Mouse (Mus musculus) thymus, postnatal 0 days (tissue): ENCODE data around the gene Glt1d1. TPM values are rescaled to one million over a fixed set of nuclear protein-coding genes. Genes with fewer than 3 reads are reported as not detected.

Experiments
- DNase-seq: peaks from one replicate; pipeline ENCODE4 v3.0.0-alpha.2; 2015; ENCODE audit warnings: low spot score
- polyA plus RNA-seq: library from polyadenylated mRNA; unstranded; fragments of >200 nt; fragmentation: Nextera tagmentation; extraction: Ambion mirVana; gene quantifications from 2 replicates; pipeline ENCODE4 v1.2.1, GENCODE M21; 2015

The Glt1d1 gene
- polyA plus RNA-seq, 1 experiment from 2014 or later: 0.14 TPM

DNA sequence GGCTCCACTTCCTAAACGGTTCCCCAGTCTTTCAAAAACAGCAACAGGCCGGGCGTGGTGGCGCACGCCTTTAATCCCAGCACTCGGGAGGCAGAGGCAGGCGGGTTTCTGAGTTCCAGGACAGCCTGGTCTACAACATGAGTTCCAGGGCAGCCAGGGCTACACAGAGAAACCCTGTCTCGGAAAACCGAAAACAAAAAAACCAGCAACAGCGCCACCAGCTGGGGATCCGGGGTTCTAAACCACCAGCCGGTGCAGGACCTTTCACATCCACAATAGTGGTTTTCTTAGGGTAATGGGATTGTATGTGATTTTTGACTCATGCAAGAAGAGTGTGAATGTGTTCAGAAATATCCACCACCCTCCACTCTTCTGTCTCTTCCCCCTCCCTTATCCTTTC, 4.8 kb upstream of the Glt1d1 start:
- no peak for DNase-seq

DNA sequence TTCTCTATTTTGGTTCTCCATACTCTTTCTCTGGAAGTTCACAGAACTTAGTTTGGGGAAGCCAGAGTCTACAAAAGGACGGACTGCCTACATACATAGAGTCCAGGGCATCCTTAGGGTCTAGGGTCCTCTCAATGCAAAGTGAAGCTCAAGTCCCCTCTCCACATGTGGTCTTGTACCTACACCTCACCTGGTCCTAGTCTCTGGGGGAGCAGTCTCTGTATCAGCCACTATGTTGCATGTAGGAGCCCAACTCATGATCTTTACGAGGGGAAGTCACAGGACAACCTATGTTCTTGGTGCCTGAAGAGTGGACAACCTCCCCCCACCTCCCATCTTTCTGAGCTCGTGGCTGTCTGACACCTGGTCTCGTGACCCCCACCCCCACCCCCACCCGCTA, 391 bp upstream of the Glt1d1 start:
- DNase-seq: no peak

DNA sequence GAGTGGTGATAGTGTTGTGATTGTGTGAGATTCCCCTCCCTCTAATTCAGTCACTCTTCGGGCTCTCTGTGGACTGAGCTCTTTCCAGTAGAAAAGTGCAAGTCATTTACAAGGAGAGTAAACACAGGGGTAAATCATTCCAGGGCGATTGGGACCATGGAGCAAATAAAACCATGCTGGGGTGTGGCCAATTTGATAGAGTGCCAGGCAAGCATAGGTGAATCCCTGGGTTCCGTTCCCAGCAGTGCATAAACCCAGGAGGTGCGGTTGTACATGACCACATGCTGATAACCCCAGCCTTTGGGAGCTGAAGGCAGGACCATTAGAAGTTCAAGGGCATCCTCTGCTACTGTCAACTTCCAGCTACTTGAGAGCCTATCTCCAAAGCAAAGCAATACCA, 1.1 kb downstream of the Glt1d1 start:
- DNase-seq: no peak

DNA sequence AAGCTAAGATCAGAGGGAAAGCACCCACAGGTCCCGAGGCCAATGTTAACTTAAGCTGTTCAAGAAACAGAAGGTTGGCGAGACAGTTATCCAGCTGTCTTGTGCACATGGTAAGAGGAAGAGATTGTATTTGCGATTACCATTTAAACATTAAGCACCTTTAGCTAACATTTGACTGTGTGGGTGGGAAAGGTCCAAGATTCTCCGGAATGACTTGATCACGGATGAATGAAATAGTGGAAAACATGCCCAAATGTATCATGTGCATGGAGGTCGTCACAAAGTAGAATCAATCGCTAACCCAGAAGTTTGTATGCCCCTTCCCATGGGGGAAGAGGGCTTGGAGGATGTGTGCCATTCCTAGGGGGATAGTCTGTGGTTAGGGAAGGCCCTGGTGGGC, 1.6 kb downstream of the Glt1d1 start:
- DNase-seq: no peak

DNA sequence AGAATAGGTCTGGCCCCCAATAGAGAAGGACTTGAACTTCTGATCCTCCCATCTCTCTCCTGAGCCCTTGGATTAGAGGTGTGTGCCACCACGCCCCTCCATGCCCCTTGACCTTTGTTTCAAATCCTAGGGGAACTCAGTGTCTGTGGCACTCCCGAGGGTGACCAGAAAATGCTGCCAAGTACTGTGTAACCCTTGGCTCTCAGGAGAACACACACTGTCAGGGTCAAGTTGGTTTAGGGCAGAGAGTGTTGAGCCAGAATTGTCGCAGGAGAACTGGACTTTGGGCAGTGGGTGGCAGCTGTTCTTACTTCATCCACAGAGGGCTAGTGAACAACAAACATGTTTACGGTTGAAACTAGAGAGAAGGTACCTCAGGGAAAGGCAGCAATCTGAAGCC, 5.6 kb downstream of the Glt1d1 start:
- DNase-seq: no peak

DNA sequence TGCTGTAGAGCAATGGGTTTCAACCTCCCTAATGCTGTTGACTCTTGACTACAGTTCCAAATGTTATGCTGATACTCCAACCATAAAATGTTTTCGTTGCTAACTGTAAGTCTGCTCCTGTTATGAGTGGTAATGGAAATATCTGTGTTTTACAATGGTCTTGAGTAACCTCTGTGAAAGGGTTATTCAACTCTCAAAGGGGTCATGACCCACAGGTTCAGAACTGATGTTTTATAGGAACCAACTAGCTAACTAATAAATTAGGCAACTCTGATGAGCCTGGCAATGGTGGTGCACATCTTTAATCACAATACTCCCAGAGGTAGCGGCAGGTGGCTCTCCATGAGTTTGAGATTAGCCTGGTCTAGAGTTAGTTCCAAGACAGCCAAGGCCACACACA, 6.1 kb downstream of the Glt1d1 start:
- no peak for DNase-seq

DNA sequence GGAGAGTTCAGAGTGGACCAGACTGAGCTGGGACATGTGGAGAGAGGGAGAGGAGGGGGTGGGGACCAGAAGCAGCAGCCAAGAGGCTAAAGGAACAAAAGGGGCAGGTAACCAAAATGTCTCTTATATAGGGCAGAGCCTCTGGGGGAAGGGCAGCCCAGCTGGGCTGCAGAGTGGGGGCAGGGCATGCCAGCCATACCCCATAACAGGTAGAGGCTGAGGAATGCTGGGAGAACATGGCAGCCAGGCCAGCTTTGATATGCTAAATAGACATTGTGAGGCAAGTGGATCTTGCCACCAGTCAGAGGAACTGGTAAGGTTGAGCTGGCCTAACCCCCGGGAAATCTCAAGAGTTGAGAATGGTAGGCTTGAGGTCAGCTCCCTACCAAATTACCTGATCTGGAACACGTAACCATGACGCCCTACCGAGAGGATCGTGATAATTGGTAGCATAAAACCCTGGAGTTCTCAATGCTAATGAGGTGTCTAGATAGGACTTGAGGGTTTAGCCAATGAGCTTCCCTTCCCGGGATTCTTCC, 7.1 kb downstream of the Glt1d1 start:
- no peak for DNase-seq

DNA sequence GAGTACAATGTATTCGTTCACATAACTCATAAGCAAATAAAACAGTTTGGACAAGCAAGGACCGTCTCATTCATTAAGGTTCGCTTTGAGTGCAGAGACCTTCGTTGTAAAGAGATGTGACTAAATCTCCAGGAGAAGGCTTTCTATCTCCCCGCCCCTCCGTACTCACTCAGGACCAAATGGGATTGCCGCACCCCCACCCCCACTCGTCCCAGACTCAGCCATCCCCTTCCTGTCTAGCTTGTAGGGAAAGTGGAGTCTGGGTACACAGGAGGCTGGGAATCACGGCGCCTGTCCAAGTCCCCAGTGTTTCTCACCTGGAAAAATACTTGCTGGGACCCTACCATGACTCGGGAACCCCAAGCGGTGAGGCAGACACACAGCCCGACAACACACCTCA, 7.6 kb downstream of the Glt1d1 start:
- no peak for DNase-seq

DNA sequence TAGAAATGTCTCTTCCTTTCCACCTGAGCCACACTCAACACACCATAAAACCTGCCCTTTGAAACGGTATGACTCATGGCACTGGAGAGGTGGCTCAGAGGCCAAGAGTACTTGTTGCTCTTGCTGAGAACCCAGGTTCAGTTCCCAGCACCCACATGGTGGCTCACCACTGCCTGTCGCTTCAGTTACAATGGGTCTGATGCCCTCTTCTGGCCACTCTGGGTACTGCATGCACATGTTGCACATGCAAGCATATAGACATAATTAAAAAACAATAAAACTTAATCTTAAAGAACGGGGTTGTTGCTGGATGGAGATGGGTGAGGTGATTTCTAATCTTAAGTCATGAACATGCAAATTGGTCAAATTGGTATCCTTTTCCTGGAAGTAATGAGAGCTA, 8.3 kb downstream of the Glt1d1 start:
- no peak for DNase-seq

DNA sequence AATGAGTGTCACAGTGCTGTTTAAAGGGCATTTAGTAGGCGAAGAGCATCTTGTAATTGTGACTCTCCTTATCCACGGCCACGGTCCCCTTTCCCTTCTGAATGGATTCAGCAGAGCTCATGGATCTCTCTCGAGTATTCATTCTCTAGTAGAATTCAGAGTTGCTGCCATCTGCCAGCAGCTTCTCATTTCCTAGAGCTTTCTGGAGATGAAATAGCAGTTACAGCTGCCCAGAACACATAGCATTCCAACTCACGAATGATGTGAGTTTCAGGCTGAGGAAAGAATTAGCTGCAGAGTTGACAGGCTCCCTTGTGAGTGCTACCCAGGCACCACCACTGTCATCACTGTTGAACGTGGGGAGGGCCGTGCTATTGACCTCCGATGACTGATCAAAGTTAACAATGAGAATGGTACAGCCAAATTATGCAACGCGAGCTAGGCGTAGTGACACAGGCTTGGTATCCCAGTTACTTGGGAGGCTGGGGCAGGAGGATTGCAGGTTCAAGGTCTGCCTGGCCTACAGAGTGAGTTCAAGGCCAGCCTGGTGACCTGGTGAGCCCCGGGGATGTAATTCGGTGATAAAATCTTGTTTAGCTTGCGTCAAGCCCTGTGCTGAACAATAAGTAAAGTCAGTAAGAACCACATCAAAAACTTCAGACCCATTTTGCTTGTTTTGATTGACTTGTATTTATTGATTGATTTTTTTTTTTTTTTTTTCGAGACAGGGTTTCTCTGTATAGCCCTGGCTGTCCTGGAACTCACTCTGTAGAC, 9.3 kb downstream of the Glt1d1 start:
- DNase-seq: no peak

DNA sequence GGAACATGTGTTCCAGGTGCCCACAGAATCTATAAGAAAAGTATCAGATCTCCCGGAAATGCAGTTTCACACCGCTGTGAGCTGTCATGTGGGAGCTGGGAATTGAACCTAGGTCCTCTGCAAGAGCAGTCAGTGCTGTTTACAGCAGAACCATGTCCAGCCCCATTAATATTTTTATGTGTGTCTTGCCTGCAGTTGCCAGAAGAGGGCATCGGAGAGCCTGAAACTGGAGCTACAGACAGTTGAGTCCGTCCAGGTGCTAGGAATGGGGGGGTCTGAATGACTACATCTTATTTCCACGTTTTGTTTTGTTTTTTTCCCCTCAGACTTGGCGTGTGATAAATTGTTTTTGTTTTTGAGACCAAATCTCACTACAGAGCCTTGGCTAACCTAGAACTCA, 16.0 kb downstream of the Glt1d1 start:
- DNase-seq: no peak

DNA sequence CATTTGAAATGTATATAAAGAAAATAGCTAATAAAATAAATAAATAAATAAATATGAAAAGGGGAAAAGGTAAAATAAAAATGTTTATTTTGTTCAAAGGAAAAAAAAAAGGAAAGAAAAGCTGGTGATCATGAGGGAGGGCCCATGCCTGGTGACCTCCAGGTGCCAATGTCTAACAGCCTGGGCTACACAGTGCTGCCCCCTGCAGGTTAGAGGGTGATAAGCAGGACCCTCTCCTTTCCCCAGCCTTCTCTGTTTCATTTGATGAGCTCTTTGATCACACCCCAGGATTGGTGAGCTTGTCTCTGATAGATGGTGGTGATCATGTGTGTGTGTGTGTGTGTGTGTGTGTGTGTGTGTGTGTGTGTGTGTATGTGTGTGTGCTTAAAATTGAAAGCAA, 17.0 kb downstream of the Glt1d1 start:
- DNase-seq: no peak

DNA sequence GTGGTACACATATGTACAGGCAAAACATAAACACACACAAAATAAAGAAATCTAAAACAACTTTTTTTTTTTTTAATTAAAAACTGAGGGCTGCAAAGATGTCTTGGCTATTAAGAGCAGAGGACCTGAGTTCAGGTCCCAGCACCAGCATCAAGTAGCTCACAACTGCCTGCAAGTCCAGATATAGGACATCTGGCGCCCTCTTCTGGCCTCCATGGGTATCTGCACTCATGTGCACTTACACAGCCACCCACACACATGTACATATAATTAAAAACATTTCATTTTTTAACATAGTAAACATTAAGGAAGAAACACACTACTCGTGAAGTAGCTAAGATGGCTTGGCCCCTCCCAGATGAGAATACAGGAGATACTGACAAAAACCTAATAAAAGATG, 26.2 kb downstream of the Glt1d1 start:
- no peak for DNase-seq

DNA sequence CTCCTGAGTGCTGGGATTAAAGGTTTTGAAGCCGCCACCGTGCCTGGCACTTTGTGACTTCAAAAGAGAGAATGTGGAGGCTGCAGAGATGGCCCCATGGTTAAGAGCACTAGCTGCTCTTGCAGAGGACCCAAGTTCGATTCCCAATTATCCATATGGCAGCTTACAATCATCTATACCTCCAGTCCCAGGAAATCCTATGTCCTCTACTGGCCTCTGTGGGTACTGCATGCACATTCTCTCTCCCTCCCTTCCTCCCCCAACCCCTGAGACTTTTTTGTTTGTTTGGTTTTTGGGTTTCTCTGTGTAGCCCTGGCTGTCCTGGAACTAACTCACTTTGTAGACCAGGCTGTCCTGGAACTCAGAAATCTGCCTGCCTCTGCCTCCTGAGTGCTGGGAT, 27.2 kb downstream of the Glt1d1 start:
- DNase-seq: no peak

DNA sequence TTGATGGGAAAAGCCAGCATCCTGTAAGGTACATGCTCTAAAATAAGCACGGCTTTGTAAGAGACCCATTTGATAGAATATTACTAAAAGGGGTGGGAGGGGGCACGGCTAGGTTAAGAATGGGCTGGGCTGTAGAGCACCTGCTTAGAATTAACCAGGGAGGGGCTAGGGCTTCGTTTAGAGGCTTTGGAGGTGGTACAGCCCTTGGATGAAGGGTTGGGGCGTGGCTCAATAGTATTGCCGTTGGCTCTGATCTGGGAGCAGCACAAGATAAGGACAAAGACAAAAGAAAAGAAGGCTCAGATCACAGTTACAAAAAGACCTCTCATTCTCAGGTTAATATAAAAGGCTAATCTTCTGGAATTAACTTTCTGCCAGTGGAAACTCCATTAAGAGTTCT, 28.2 kb downstream of the Glt1d1 start:
- no peak for DNase-seq

DNA sequence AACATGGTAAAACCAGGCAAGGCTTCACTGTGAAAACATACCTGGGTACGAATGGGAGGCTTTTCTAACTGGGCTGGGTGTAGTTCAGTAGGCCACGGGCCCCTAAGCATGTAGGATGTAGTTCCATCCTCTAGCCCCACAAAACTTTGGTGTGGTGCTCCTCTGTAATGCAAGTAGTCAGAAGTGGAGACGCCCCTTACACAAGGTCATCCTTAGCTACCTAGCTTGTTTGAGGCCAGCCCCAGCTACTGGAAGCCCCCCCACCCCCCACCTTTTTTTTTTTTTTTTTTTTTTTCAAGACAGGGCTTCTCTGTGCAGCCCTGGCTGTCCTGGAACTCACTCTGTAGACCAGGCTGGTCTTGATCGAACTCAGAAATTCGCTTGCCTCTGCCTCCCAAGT, 28.9 kb downstream of the Glt1d1 start:
- DNase-seq: no peak

DNA sequence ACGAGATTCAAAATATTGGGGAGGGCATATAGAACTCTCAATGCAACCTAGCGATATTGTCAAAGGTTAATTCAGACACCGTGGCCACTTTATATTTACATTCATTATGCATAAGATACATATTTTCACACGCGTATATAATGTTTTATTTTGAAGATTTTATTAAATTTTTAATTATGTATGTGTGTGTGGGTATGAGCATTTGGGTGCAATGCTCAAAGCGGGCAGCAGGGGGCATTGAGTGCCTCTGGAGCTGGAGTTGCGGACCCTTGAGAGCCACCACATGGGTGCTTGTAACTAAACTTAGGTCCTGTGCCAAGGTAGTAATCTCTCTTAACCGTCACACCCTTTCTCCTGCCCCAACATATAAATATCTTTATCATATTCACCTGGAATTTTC, 41.9 kb downstream of the Glt1d1 start:
- no peak for DNase-seq

DNA sequence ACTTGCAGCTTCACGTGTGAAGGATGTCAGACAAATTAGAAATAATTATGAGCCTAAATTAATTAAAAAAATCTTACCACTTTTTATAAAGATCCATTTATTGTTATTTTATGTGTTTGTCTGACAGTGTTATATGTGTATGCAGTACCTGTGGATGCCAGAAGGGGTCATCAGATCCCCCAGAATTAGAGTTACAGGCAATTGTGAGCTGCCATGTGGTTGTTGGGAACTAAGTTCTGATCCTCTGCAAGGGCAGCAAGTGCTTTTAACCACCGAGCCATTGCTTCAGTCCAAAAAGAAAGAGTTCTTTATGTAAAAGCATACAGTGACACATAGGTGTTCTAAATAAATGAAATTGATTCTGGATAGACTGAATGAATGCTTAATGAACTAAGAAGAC, 45.5 kb downstream of the Glt1d1 start:
- DNase-seq: no peak

DNA sequence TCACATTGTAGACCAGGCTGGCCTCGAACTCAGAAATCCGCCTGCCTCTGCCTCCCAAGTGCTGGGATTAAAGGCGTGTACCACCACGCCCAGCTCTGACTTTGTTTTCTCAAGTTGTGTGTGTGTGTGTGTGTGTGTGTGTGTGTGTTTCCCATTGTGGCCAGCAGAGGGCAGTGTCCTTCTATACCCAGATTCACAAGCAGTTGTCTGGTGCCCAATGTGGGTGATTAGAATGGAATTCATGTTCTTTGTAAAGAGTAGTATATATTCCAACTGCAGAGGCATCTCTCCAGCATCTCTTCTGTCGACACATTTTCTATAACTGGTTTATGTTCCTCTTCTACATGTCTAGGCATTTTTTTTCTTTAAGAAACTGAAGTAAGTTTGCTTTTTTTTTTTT, 46.4 kb downstream of the Glt1d1 start:
- no peak for DNase-seq

DNA sequence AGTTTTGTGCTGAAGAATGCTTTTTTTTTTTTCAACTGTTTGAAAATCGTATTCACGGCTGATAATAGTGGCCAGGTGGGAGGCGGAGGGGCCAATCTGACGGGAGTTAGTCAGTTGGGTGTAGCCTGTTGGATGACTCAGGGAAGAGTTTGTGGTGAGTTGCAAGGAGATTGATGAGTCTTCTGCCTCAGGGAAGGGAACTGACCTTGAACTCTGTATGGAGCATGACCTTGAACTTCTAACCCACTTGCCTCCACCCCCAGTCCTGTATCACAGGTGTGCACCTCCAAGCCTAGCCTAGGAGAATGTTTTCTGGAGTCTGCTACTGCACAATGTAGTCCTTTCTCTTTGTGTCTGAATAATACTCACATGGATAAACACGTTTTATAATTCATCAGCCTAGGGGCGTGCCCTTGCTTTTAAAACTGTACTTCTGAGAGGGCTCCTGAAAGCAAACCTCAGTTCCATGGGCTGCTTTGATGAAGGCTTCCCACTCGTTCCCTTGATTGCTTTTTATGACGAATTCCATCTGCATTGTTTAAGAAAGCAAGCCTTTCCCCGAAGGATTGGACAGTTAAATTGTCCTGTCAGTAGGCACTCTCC, 56.6 kb downstream of the Glt1d1 start:
- DNase-seq: no peak

DNA sequence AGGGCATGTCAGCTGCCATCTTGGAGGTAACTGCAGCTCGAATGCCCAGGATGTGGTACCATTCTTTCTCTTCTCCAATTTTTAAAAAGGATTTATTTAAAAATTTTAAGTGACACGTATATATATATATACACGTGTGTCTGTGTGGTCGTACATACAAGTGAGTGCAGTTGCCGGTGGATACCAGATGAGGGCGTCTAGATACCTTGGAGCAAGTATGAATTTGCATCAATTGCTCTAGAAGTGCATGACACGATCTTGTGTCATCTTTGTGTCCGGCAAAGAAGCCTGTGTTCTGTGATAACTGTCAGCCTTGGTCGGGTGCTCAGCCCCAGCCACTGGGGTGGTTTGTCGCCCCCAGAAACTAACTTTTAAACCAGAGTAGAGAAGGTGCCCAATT, 59.0 kb downstream of the Glt1d1 start:
- DNase-seq: no peak

DNA sequence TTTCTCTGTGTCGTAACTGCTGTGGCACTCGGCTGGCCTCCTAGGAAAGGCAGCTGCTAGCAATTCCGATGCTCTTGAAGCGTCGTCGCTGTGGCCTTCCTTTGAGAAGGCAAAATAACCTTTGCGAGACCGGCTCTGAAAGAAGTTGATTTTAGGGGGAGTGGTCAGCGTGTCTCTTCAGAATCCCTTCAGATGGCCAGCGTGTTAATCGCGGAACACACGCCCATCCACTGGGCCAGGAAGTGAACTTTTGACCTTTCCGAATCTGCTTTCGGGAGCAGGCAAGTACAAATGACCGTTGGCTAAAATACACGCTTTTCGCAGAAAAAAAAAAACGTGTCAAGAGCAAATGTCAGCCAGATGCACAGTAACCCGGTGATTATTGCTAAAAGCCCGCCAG, 59.5 kb downstream of the Glt1d1 start:
- DNase-seq: no peak

DNA sequence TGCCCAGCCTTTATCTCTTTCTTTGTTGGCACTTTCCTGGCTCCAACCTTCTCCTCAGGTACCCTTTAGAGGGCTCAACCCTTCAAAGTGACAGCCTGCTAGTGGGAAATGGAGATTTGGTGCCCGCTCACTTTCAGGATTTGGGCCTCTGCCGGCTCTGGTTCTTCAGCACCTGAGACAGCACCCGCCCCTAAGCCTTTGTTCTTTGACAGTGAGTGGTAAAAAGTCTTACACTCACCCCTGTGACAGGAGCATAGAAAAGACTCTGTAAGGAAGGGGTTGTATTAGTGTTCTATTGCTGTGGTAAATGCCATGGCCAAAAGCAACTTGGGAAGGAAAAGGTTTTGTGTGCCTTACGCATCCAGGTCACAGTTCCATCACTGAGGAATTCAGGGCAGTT, 63.8 kb downstream of the Glt1d1 start:
- no peak for DNase-seq
